Mouse (Mus musculus) monocyte, adult 5-6 weeks (primary cell): Measurements from ENCODE around the gene Zbtb9. TPM values are rescaled to one million over a fixed set of nuclear protein-coding genes. Genes with fewer than 3 reads are reported as not detected.
A peak's percentile ranks its signal among the peaks of the same experiment; 100 is the strongest.
"Not testable (repeated sequence)": the region's sequence is repeated elsewhere in the genome, so short reads cannot be mapped to it uniquely, and the experiment has no call there.

Experiments
- ATAC-seq: fragments of 153-309, 156-312 bp; replicated peaks from 2 replicates; pipeline ENCODE4 v1.8.0; 2017; ENCODE audit warnings: mild to moderate bottlenecking; ENCODE audit not compliant: low TSS enrichment, insufficient number of reproducible peaks, severe bottlenecking, poor library complexity, low FRiP score
- total RNA-seq: library from RNA; stranded (forward); fragments of 200-1000, 200-491, 200-594 nt; gene quantifications from 3 replicates; pipeline ENCODE4 v1.2.3, GENCODE M21; 2017

The Zbtb9 gene
- total RNA-seq: 23.5 to 34.2 TPM (median 32.3 TPM) in 3 replicates

- peak; percentile 98 for ATAC-seq
Measured at GRCm38 (mm10) chr17:26972703-26973574, at the start of gene Zbtb9. Gene Zbtb9, plus strand, starts transcription at chr17:26973167.

GRCm38 (mm10) chr17:26925414-26925813 lies 47.6 kb upstream of the Zbtb9 start:
- not testable (repeated sequence) for ATAC-seq

- ATAC-seq: not testable (repeated sequence)
Measured at GRCm38 (mm10) chr17:26931795-26932194, 41.2 kb upstream of the Zbtb9 start.

- peak; percentile 87 for ATAC-seq
Measured at GRCm38 (mm10) chr17:26932839-26933398, 40.0 kb upstream of the Zbtb9 start, which contains the start of gene Phf1. Gene Phf1, plus strand, starts transcription at chr17:26933052.

GRCm38 (mm10) chr17:26933419-26933818 lies 39.5 kb upstream of the Zbtb9 start:
- ATAC-seq: no peak

GRCm38 (mm10) chr17:26933885-26934827 lies 38.8 kb upstream of the Zbtb9 start:
- no peak for ATAC-seq

- no peak for ATAC-seq
Measured at GRCm38 (mm10) chr17:26935027-26935426, 37.9 kb upstream of the Zbtb9 start.

- no peak for ATAC-seq
Measured at GRCm38 (mm10) chr17:26936453-26936852, 36.5 kb upstream of the Zbtb9 start.

GRCm38 (mm10) chr17:26936921-26937695 lies 35.9 kb upstream of the Zbtb9 start:
- ATAC-seq: no peak

- ATAC-seq: no peak
Measured at GRCm38 (mm10) chr17:26937883-26938695, 34.9 kb upstream of the Zbtb9 start.

- ATAC-seq: no peak
Measured at GRCm38 (mm10) chr17:26938731-26939130, 34.2 kb upstream of the Zbtb9 start.

GRCm38 (mm10) chr17:26939178-26939972 lies 33.6 kb upstream of the Zbtb9 start, which contains the start of gene Cuta:
Gene Cuta, minus strand, starts transcription at chr17:26939569.
- ATAC-seq: peak; percentile 93

GRCm38 (mm10) chr17:26939973-26940300 lies 33.0 kb upstream of the Zbtb9 start:
- no peak for ATAC-seq

GRCm38 (mm10) chr17:26941031-26941789 lies 31.8 kb upstream of the Zbtb9 start, which contains the start of gene Syngap1:
Gene Syngap1, plus strand, starts transcription at chr17:26941253.
- no peak for ATAC-seq

GRCm38 (mm10) chr17:26941841-26942570 lies 31.0 kb upstream of the Zbtb9 start:
- ATAC-seq: no peak
